Mouse (Mus musculus): ENCODE results near the gene Spaar.

- no peak for TF ChIP-seq CTCF (IDR thresholded peaks at IDR 0.05 in 2 of 3, conservative IDR thresholded peaks at IDR 0.05 in 1 of 3; ENCODE audit: control insufficient read depth in 1 of 3, insufficient read depth in 1 of 3, low read depth in 2 of 3, low read length in 3 of 3, poor library complexity in 1 of 3, severe bottlenecking in 1 of 3)
- TF ChIP-seq RCOR1 (IDR thresholded peaks at IDR 0.05; ENCODE audit: low read depth, low read length) = no peak
- no peak for TF ChIP-seq TCF12 (IDR thresholded peaks at IDR 0.05; ENCODE audit: low read depth, low read length)
- TF ChIP-seq UBTF (IDR thresholded peaks at IDR 0.05; ENCODE audit: borderline replicate concordance, insufficient read depth, low read depth, low read length) = no peak
These were observed 12.8 kb downstream of the Spaar start for GRCm38 (mm10) chr4:43742637-43743036.
